In the genomic region with DNA sequence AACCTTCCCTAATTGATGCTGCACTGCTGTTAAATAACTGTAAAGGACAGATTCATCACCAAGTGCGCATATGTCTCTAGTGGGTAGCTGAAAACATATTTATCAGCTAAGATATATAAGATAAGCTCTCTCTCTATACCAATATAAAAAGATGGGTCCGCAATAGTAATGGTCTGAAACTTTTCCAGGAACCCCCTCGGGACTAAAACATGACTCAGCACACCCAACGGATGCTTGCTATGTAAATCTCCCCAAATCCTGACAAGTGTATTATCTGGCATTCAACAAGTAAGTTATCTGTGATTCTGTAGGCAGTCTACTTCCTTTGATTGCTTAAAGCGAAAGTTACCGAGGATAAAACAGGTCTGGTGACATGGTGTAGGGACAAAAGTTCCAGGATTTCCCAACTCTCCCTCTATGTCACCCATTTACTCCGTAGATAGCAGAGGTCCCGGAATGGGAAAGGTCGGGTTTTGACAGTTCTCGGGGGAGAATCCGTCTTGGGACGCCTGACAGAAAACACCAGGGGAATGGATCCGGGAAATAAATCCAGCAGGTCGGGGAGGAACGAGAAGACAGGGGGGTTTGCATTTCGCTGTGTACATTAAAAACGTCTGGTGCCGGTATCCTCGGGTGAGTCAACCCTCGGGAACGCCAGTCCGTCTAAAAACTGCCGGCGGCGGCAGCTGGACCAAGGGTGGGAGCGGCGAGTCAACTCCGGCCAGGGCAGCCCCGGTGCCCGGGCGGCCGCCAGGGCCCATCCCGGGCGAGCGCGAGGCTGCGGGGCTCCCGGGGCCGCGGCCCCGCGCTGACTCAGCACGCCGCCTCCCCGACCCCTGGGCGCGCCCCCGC, we compare ENCODE assay signal across 8 mouse cellular contexts. TPM values are rescaled to one million over a fixed set of nuclear protein-coding genes. Genes with fewer than 3 reads are reported as not detected.
DNase-seq lines count a peak whose midpoint lies in the region; ATAC-seq lines count a peak whose summit lies in the region.

No protein-coding gene starts in this region.

- H3K27ac ChIP-seq in forebrain, embryonic 11.5 days (ENCODE audit: low read depth, low read length) = no peak overlapping the region
- peak overlapping the region; percentile 91 for H3K27ac ChIP-seq in midbrain, embryonic 10.5 days (replicated peaks)

- H3K4me2 ChIP-seq in forebrain, embryonic 11.5 days (ENCODE audit: low read depth, low read length, severe bottlenecking) = peak overlapping the region; percentile 66

- DNase-seq in cerebellum, adult 11-12 months = no peak
- peak; percentile 22 for DNase-seq in thymus, postnatal 0 days (ENCODE audit: low spot score)
- DNase-seq in thymus, postnatal 36 days = no peak
- DNase-seq in forebrain, embryonic 11.5 days (ENCODE audit: low spot score) = no peak
- DNase-seq in induced T-regulatory cell, adult 2 months (ENCODE audit: low read depth) = peak; percentile 64
- DNase-seq in midbrain, embryonic 10.5 days (ENCODE audit: low spot score) = no peak
- DNase-seq in frontal cortex, postnatal 25 days (ENCODE audit: low spot score in 2 of 2) = no peak

- 4% methylated on average over 45 of the region's 48 CpGs for WGBS in forebrain, embryonic 11.5 days
- 4% methylated on average over 48 of the region's 48 CpGs for WGBS in midbrain, embryonic 10.5 days

- H3K4me3 ChIP-seq in forebrain, embryonic 11.5 days (ENCODE audit: low read depth, low read length) = peak overlapping the region; percentile 62
- peak overlapping the region; percentile 85 for H3K4me3 ChIP-seq in midbrain, embryonic 10.5 days

- peak; percentile 32; the same call in 1 of the 2 replicates for ATAC-seq in cerebellum, adult (ENCODE audit: insufficient number of reproducible peaks, low FRiP score, low TSS enrichment)
- ATAC-seq in forebrain, embryonic 11.5 days (replicated peaks; ENCODE audit: low FRiP score) = peak; percentile 79

- no peaks in the 10 kb centered on the region for H3K9me3 ChIP-seq in forebrain, embryonic 11.5 days (ENCODE audit: control insufficient read depth, low read length)
- no peaks in the 10 kb centered on the region for H3K9me3 ChIP-seq in midbrain, embryonic 10.5 days (replicated peaks)

- H3K27me3 ChIP-seq in forebrain, embryonic 11.5 days (ENCODE audit: control insufficient read depth, insufficient read depth, low read length) = no peaks in the 10 kb centered on the region
- H3K27me3 ChIP-seq in midbrain, embryonic 10.5 days (ENCODE audit: low read depth, poor library complexity, severe bottlenecking) = no peaks in the 10 kb centered on the region

- H3K36me3 ChIP-seq in forebrain, embryonic 11.5 days (ENCODE audit: control insufficient read depth, insufficient read depth, low read length) = peaks cover 7% of the 10 kb centered on the region
- H3K36me3 ChIP-seq in midbrain, embryonic 10.5 days = peaks cover 54% of the 10 kb centered on the region

- H3K4me1 ChIP-seq in forebrain, embryonic 11.5 days (replicated peaks; ENCODE audit: control insufficient read depth, insufficient read depth, low read length) = no peaks in the 10 kb centered on the region; the same call in 1 of the 2 replicates
- peaks cover 20% of the 10 kb centered on the region for H3K4me1 ChIP-seq in midbrain, embryonic 10.5 days

- H3K9ac ChIP-seq in forebrain, embryonic 11.5 days (ENCODE audit: low read length) = peak overlapping the region; percentile 66

RNA-seq across cellular contexts. Expression of gene Tbk1, which starts 0.6 kb away (rescaled TPM):
- 33.8 and 36.2 TPM in 2 replicates for polyA plus RNA-seq in thymus, postnatal 0 days (2015; fragmentation: Nextera tagmentation; extraction: Ambion mirVana)
- 36.2 and 38.2 TPM in 2 replicates for polyA plus RNA-seq in forebrain, embryonic 11.5 days (2014; fragmentation: Nextera tagmentation; extraction: Ambion mirVana)
- polyA plus RNA-seq in midbrain, embryonic 10.5 days (2016; fragmentation: Nextera tagmentation; extraction: Ambion mirVana) = 32.6 and 32.9 TPM in 2 replicates

RNA-seq across cellular contexts. Expression of gene Xpot, which starts 40.1 kb away (rescaled TPM):
- 32.9 and 35.1 TPM in 2 replicates for polyA plus RNA-seq in thymus, postnatal 0 days (2015; fragmentation: Nextera tagmentation; extraction: Ambion mirVana)
- polyA plus RNA-seq in forebrain, embryonic 11.5 days (2014; fragmentation: Nextera tagmentation; extraction: Ambion mirVana) = 59.9 and 72.1 TPM in 2 replicates
- polyA plus RNA-seq in midbrain, embryonic 10.5 days (2016; fragmentation: Nextera tagmentation; extraction: Ambion mirVana) = 50.5 and 54.7 TPM in 2 replicates

RNA-seq across cellular contexts. Expression of gene D930020B18Rik, which starts 55.4 kb away (rescaled TPM):
- 0.06 and 0.10 TPM in 2 replicates for polyA plus RNA-seq in thymus, postnatal 0 days (2015; fragmentation: Nextera tagmentation; extraction: Ambion mirVana)
- 0.39 and 0.52 TPM in 2 replicates for polyA plus RNA-seq in forebrain, embryonic 11.5 days (2014; fragmentation: Nextera tagmentation; extraction: Ambion mirVana)
- polyA plus RNA-seq in midbrain, embryonic 10.5 days (2016; fragmentation: Nextera tagmentation; extraction: Ambion mirVana) = 0.14 TPM in 1 of 2 replicates, not detected in the other

Comparison
In these comparisons a context has a peak if more than half of its experiments do, and no peak if none do; other contexts are left out.
1. DNase-seq: peak in thymus, postnatal 0 days (single experiment) and induced T-regulatory cell, adult 2 months (single experiment); none in cerebellum, adult 11-12 months (single experiment), thymus, postnatal 36 days (0 of 2), forebrain, embryonic 11.5 days (single experiment), midbrain, embryonic 10.5 days (single experiment) and frontal cortex, postnatal 25 days (0 of 2).